Mouse (Mus musculus) embryonic facial prominence, embryonic 12.5 days (tissue): ENCODE results near the gene Nop10. TPM values are rescaled to one million over a fixed set of nuclear protein-coding genes. Genes with fewer than 3 reads are reported as not detected.
A peak's percentile ranks its signal among the peaks of the same experiment; 100 is the strongest.

Source experiments
- ATAC-seq: fragments of 200-750 bp; cut with Nextera tagmentation; 2 replicates; pipeline ENCODE4 v1.8.0; 2017; ENCODE audit not compliant: insufficient number of reproducible peaks, insufficient read depth, low FRiP score, low TSS enrichment
- H3K27ac ChIP-seq: fragments of 300-500 bp; sonication (generic); 2 replicates; pipeline ENCODE4 v1.5.1; 2016; ENCODE audit warnings: mild to moderate bottlenecking
- H3K27me3 ChIP-seq: fragments of 300-500 bp; sonication (generic); 2 replicates; pipeline ENCODE4 v1.6.1; 2016; ENCODE audit warnings: mild to moderate bottlenecking, moderate library complexity
- H3K36me3 ChIP-seq: fragments of 300-500 bp; sonication (generic); 2 replicates; pipeline ENCODE4 v1.6.1; 2016; ENCODE audit warnings: mild to moderate bottlenecking
- H3K4me1 ChIP-seq: fragments of 300-500 bp; sonication (generic); 2 replicates; pipeline ENCODE4 v1.6.1; 2016
- H3K4me2 ChIP-seq: fragments of 300-500 bp; sonication (generic); replicated peaks from 2 replicates; pipeline ENCODE4 v1.6.1; 2016; ENCODE audit warnings: mild to moderate bottlenecking, moderate library complexity
- H3K4me3 ChIP-seq: fragments of 300-500 bp; sonication (generic); 2 replicates; pipeline ENCODE4 v1.5.1; 2016; ENCODE audit warnings: mild to moderate bottlenecking
- H3K9ac ChIP-seq: fragments of 300-500 bp; sonication (generic); 2 replicates; pipeline ENCODE4 v1.6.1; 2016; ENCODE audit warnings: mild to moderate bottlenecking, moderate library complexity
- H3K9me3 ChIP-seq: fragments of 300-500 bp; sonication (generic); 2 replicates; pipeline ENCODE4 v1.6.1; 2016; ENCODE audit warnings: mild to moderate bottlenecking, moderate library complexity
- WGBS: fragments of 180-500 bp; shearing (Covaris S2); methylation state at CpG from one replicate; pipeline ENCODE4 v1.1.7; 2016; 5-methylcytosine and 5-hydroxymethylcytosine counted together
- polyA plus RNA-seq: library from polyadenylated mRNA; unstranded; fragments of >200 nt; fragmentation: Nextera tagmentation; extraction: Ambion mirVana; gene quantifications from 2 replicates; pipeline ENCODE4 v1.2.1, GENCODE M21; 2016

The Nop10 gene
- polyA plus RNA-seq, 1 experiment from 2014 or later: 169 TPM

GRCm38 (mm10) chr2:112241787-112242186, 19.9 kb upstream of the Nop10 start:
- H3K36me3 ChIP-seq: peaks cover 5% of the 10 kb centered on the region
- no peak for ATAC-seq
- no peak overlapping the region for H3K4me2 ChIP-seq
- no peak overlapping the region for H3K27ac ChIP-seq
- H3K4me1 ChIP-seq: peaks cover 7% of the 10 kb centered on the region
- 71% methylated on average over 14 of the region's 14 CpGs for WGBS
- no peak overlapping the region for H3K9ac ChIP-seq
- no peaks in the 10 kb centered on the region for H3K27me3 ChIP-seq
- H3K4me3 ChIP-seq: no peak overlapping the region
- H3K9me3 ChIP-seq: no peaks in the 10 kb centered on the region

GRCm38 (mm10) chr2:112245307-112245706, 16.4 kb upstream of the Nop10 start:
- peaks cover 5% of the 10 kb centered on the region for H3K36me3 ChIP-seq
- WGBS: 71% methylated on average over 5 of the region's 5 CpGs
- H3K27me3 ChIP-seq: no peaks in the 10 kb centered on the region
- no peak overlapping the region for H3K9ac ChIP-seq
- no peak for ATAC-seq
- no peaks in the 10 kb centered on the region for H3K9me3 ChIP-seq
- peaks cover 7% of the 10 kb centered on the region; the same call in 1 of the 2 replicates for H3K4me1 ChIP-seq
- H3K4me2 ChIP-seq: no peak overlapping the region
- H3K4me3 ChIP-seq: no peak overlapping the region
- H3K27ac ChIP-seq: no peak overlapping the region

GRCm38 (mm10) chr2:112246193-112246592, 15.5 kb upstream of the Nop10 start:
- WGBS: 87% methylated on average over 6 of the region's 6 CpGs
- H3K4me2 ChIP-seq: no peak overlapping the region
- H3K4me3 ChIP-seq: no peak overlapping the region
- H3K4me1 ChIP-seq: no peaks in the 10 kb centered on the region
- no peak overlapping the region for H3K27ac ChIP-seq
- H3K9ac ChIP-seq: no peak overlapping the region
- H3K27me3 ChIP-seq: no peaks in the 10 kb centered on the region
- no peak for ATAC-seq
- H3K36me3 ChIP-seq: peaks cover 5% of the 10 kb centered on the region
- H3K9me3 ChIP-seq: no peaks in the 10 kb centered on the region

GRCm38 (mm10) chr2:112247323-112247722, 14.4 kb upstream of the Nop10 start:
- Histone ChIP-seq H3K9me3 (no peaks in the 10 kb centered on the region), H3K27me3 (no peaks in the 10 kb centered on the region), H3K4me3 (no peak overlapping the region), H3K27ac (no peak overlapping the region), H3K4me1 (no peaks in the 10 kb centered on the region), H3K9ac (no peak overlapping the region), H3K4me2 (no peak overlapping the region), H3K36me3 (peaks cover 5% of the 10 kb centered on the region)
- WGBS: 87% methylated on average over 10 of the region's 10 CpGs
- no peak for ATAC-seq

- no peaks in the 10 kb centered on the region for H3K27me3 ChIP-seq
- no peaks in the 10 kb centered on the region for H3K9me3 ChIP-seq
- no peaks in the 10 kb centered on the region for H3K4me1 ChIP-seq
- H3K36me3 ChIP-seq: no peaks in the 10 kb centered on the region
- no peak overlapping the region for H3K4me2 ChIP-seq
- no peak overlapping the region for H3K27ac ChIP-seq
- no peak for ATAC-seq
- no peak overlapping the region for H3K9ac ChIP-seq
- H3K4me3 ChIP-seq: no peak overlapping the region
- 85% methylated on average over 10 of the region's 10 CpGs for WGBS
Measured at GRCm38 (mm10) chr2:112249780-112250453, 11.8 kb upstream of the Nop10 start.

GRCm38 (mm10) chr2:112254675-112255515, 6.8 kb upstream of the Nop10 start:
- Histone ChIP-seq H3K9ac (no peak overlapping the region), H3K36me3 (no peaks in the 10 kb centered on the region), H3K27ac (no peak overlapping the region), H3K9me3 (no peaks in the 10 kb centered on the region), H3K4me2 (no peak overlapping the region), H3K4me3 (no peak overlapping the region), H3K4me1 (no peaks in the 10 kb centered on the region), H3K27me3 (no peaks in the 10 kb centered on the region)
- no peak for ATAC-seq
- WGBS: 68% methylated on average over 7 of the region's 7 CpGs

GRCm38 (mm10) chr2:112259241-112259962, 2.3 kb upstream of the Nop10 start, which contains the start of gene Nutm1:
Nutm1 (minus strand) TSS chr2:112259291.
- Histone ChIP-seq H3K4me1 (peaks cover 10% of the 10 kb centered on the region), H3K9ac (no peak within 1 kb of the TSS), H3K36me3 (no peaks in the 10 kb centered on the region), H3K27ac (no peak within 1 kb of the TSS), H3K4me2 (no peak within 1 kb of the TSS), H3K27me3 (no peaks in the 10 kb centered on the region), H3K4me3 (no peak within 1 kb of the TSS), H3K9me3 (no peaks in the 10 kb centered on the region)
- 66% methylated on average over 10 of the region's 10 CpGs for WGBS
- no peak for ATAC-seq

- H3K4me2 ChIP-seq: peak overlapping the region; percentile 64
- WGBS: 37% methylated on average over 4 of the region's 4 CpGs
- no peaks in the 10 kb centered on the region for H3K27me3 ChIP-seq
- no peak overlapping the region for H3K27ac ChIP-seq
- H3K36me3 ChIP-seq: no peaks in the 10 kb centered on the region
- no peaks in the 10 kb centered on the region for H3K9me3 ChIP-seq
- H3K9ac ChIP-seq: 0 out of 2 replicates have a peak overlapping the region, but pooled peaks have one; percentile 59
- no peak for ATAC-seq
- peak overlapping the region; percentile 60 for H3K4me3 ChIP-seq
- H3K4me1 ChIP-seq: peaks cover 20% of the 10 kb centered on the region
Measured at GRCm38 (mm10) chr2:112262779-112263295, 1.1 kb downstream of the Nop10 start.

GRCm38 (mm10) chr2:112264364-112264763, 2.6 kb downstream of the Nop10 start:
- no peak overlapping the region for H3K4me2 ChIP-seq
- H3K9me3 ChIP-seq: no peaks in the 10 kb centered on the region
- H3K36me3 ChIP-seq: no peaks in the 10 kb centered on the region
- H3K27ac ChIP-seq: no peak overlapping the region
- WGBS: 78% methylated on average over 4 of the region's 4 CpGs
- ATAC-seq: no peak
- no peak overlapping the region for H3K9ac ChIP-seq
- H3K4me3 ChIP-seq: no peak overlapping the region
- no peaks in the 10 kb centered on the region for H3K27me3 ChIP-seq
- H3K4me1 ChIP-seq: peaks cover 20% of the 10 kb centered on the region

GRCm38 (mm10) chr2:112265448-112266241, 3.9 kb downstream of the Nop10 start, which contains the start of gene Slc12a6:
Slc12a6 (plus strand) TSS chr2:112265825.
- H3K36me3 ChIP-seq: no peaks in the 10 kb centered on the region
- ATAC-seq: peak; percentile 94
- peak within 1 kb of the TSS; percentile 86 for H3K4me3 ChIP-seq
- H3K27ac ChIP-seq: peak within 1 kb of the TSS; percentile 89
- no peaks in the 10 kb centered on the region for H3K27me3 ChIP-seq
- H3K9me3 ChIP-seq: no peaks in the 10 kb centered on the region
- WGBS: under 1% methylated on average over 77 of the region's 85 CpGs
- peaks cover 20% of the 10 kb centered on the region for H3K4me1 ChIP-seq
- peak within 1 kb of the TSS; percentile 90 for H3K4me2 ChIP-seq
- peak within 1 kb of the TSS; percentile 70 for H3K9ac ChIP-seq

- Histone ChIP-seq H3K4me3 (peak within 1 kb of the TSS; percentile 86), H3K36me3 (no peaks in the 10 kb centered on the region), H3K4me2 (peak within 1 kb of the TSS; percentile 90), H3K9me3 (no peaks in the 10 kb centered on the region), H3K4me1 (peaks cover 20% of the 10 kb centered on the region), H3K27ac (peak within 1 kb of the TSS; percentile 89), H3K27me3 (no peaks in the 10 kb centered on the region), H3K9ac (peak within 1 kb of the TSS; percentile 70)
- ATAC-seq: peak; percentile 23; the same call in 1 of the 2 replicates
- WGBS: 1% methylated on average over 11 of the region's 11 CpGs
Measured at GRCm38 (mm10) chr2:112266242-112266592, 4.5 kb downstream of the Nop10 start, which contains the start of gene Gm21985. Gm21985 (plus strand) TSS chr2:112266314.
